In genomic region chr12:44394901-44395300, GRCm38 (mm10) we compare ENCODE assay signal across 14 mouse cellular contexts.
"Had no signal": no experiment of that assay in that cellular context is flagged by ENCODE, and none has a peak within 500 bp of the region (broad histone marks: within the 10 kb centered on the region; RNA-seq: fewer than 3 reads in every experiment).

No protein-coding gene starts in this region.

- ATAC-seq: liver, embryonic 12.5 days; midbrain, embryonic 15.5 days had no signal

- H3K9me3 ChIP-seq: limb, embryonic 13.5 days; liver, embryonic 12.5 days; midbrain, embryonic 15.5 days; neural tube, embryonic 13.5 days had no signal

- H3K9ac ChIP-seq: hindbrain, embryonic 14.5 days; limb, embryonic 13.5 days; liver, embryonic 12.5 days; lung, embryonic 14.5 days; midbrain, embryonic 15.5 days; neural tube, embryonic 13.5 days had no signal

- H3K4me2 ChIP-seq: hindbrain, embryonic 14.5 days; limb, embryonic 13.5 days; liver, embryonic 12.5 days; lung, embryonic 14.5 days; midbrain, embryonic 11.5 days; midbrain, embryonic 15.5 days; neural tube, embryonic 13.5 days had no signal

- H3K27ac ChIP-seq: hindbrain, embryonic 14.5 days; kidney, postnatal 0 days; limb, embryonic 13.5 days; liver, embryonic 12.5 days; midbrain, embryonic 15.5 days; neural tube, embryonic 13.5 days; stomach, postnatal 0 days had no signal

- H3K4me3 ChIP-seq: limb, embryonic 13.5 days; liver, embryonic 12.5 days; megakaryocyte, embryonic 14.5 days; midbrain, embryonic 15.5 days; neural tube, embryonic 13.5 days had no signal

- H3K36me3 ChIP-seq: limb, embryonic 13.5 days; liver, embryonic 12.5 days; midbrain, embryonic 15.5 days; neural tube, embryonic 13.5 days had no signal

- H3K27me3 ChIP-seq: limb, embryonic 13.5 days; liver, embryonic 12.5 days; megakaryocyte, embryonic 14.5 days; midbrain, embryonic 15.5 days; neural tube, embryonic 13.5 days had no signal

- DNase-seq: left cerebral cortex, postnatal 4 days; lung, embryonic 14.5 days; lung, postnatal 10 days; lung, postnatal 4 days; right cerebral cortex, postnatal 25 days had no signal

- H3K4me1 ChIP-seq: limb, embryonic 13.5 days; liver, embryonic 12.5 days; megakaryocyte, embryonic 14.5 days had no signal
